Mouse (Mus musculus) ES-E14 (cell line): ENCODE data around the gene Rbm8a. TPM values are rescaled to one million over a fixed set of nuclear protein-coding genes. Genes with fewer than 3 reads are reported as not detected.

ENCODE experiments used
- DNase-seq: peaks from one replicate; pipeline ENCODE4 v3.0.0-alpha.2; 2013; ENCODE audit warnings: low read depth, low spot score
- H3K27ac ChIP-seq: 2 replicates; pipeline ENCODE4 v1.5.1; 2012; ENCODE audit warnings: low read depth, mild to moderate bottlenecking, low read length, moderate library complexity, mixed read lengths; ENCODE audit not compliant: poor library complexity, insufficient read depth, severe bottlenecking
- H3K36me3 ChIP-seq: 2 replicates; pipeline ENCODE4 v1.6.1; 2012; ENCODE audit warnings: mild to moderate bottlenecking, low read length, moderate library complexity, mixed read lengths; ENCODE audit not compliant: control insufficient read depth, poor library complexity, insufficient read depth, severe bottlenecking
- H3K4me1 ChIP-seq, 2 experiments: fragments of 150-350 bp in 1 of 2; sonication (generic) in 1 of 2; 2 replicates each; pipeline ENCODE4 v1.6.1; 2012; ENCODE audit warnings: low read length in 2 of 2, mild to moderate bottlenecking in 1 of 2, mixed read lengths in 1 of 2; ENCODE audit not compliant: control insufficient read depth in 2 of 2, insufficient read depth in 2 of 2, poor library complexity in 1 of 2
- H3K4me3 ChIP-seq, 2 experiments: fragments of 150-350 bp in 1 of 2; sonication (generic) in 1 of 2; 2 replicates each; pipeline ENCODE4 v1.5.1; 2012; ENCODE audit warnings: low read length in 2 of 2, low read depth in 1 of 2, mild to moderate bottlenecking in 1 of 2, mixed read lengths in 1 of 2; ENCODE audit not compliant: insufficient read depth in 1 of 2, poor library complexity in 1 of 2, severe bottlenecking in 1 of 2
- H3K9ac ChIP-seq: 2 replicates; pipeline ENCODE4 v1.6.1; 2012; ENCODE audit warnings: low read depth, mild to moderate bottlenecking, low read length, mixed read lengths; ENCODE audit not compliant: poor library complexity, insufficient read depth, severe bottlenecking
- H3K9me3 ChIP-seq: fragments of 150-350 bp; sonication (generic); 2 replicates; pipeline ENCODE4 v1.6.1; 2012; ENCODE audit warnings: low read depth, mild to moderate bottlenecking, low read length; ENCODE audit not compliant: control insufficient read depth, insufficient read depth
- CHD2 ChIP-seq: IDR thresholded peaks from 2 replicates; pipeline ENCODE4 v1.6.1; 2014; ENCODE audit warnings: mild to moderate bottlenecking, low read depth, low read length, inconsistent platforms
- HCFC1 ChIP-seq: IDR thresholded peaks from 2 replicates; pipeline ENCODE4 v1.6.1; 2012; ENCODE audit warnings: low read length, inconsistent platforms, borderline replicate concordance; ENCODE audit not compliant: insufficient read depth
- MAFK ChIP-seq: IDR thresholded peaks from 2 replicates; pipeline ENCODE4 v1.6.1; 2014; ENCODE audit warnings: mild to moderate bottlenecking, low read depth, low read length, inconsistent platforms; ENCODE audit not compliant: insufficient read depth
- ZC3H11A ChIP-seq: IDR thresholded peaks from 2 replicates; pipeline ENCODE4 v1.6.1; 2012; ENCODE audit warnings: low read depth, mild to moderate bottlenecking, inconsistent platforms, low read length, borderline replicate concordance
- ZNF384 ChIP-seq: IDR thresholded peaks from 2 replicates; pipeline ENCODE4 v1.6.1; 2012; ENCODE audit warnings: low read depth, low read length, inconsistent platforms
- in situ Hi-C, 2 experiments: fragments of 600-800 bp; cut with MboI; formaldehyde crosslinking; loops; one replicate each; pipeline ENCODE4 v1.15.1; 2025; ENCODE audit warnings: low sequenced_read_pairs in 2 of 2, inconsistent platforms in 1 of 2; ENCODE audit not compliant: unreplicated experiment in 2 of 2
- total RNA-seq: library from RNA; depleted of rRNA; stranded (reverse); fragments of 300-350 nt; gene quantifications from 2 replicates; pipeline ENCODE4 v1.2.3, GENCODE M21; 2012; rRNA removed

The Rbm8a gene
- 115 and 140 TPM in 2 replicates for total RNA-seq

- in situ Hi-C loops, result loop anchor here in 1 of 2 experiments (10.0 kb wide), 1 partner anchor 85 kb away; no protein-coding TSS in a partner anchor
- Histone ChIP-seq H3K4me3 (peak within 1 kb of the TSS; percentile 88 to 97), H3K27ac (peak within 1 kb of the TSS; percentile 95), H3K36me3 (peaks cover 10% of the 10 kb centered on the region), H3K9me3 (no peaks in the 10 kb centered on the region), H3K4me1 (no peaks in the 10 kb centered on the region; a peak in 1 of 4 replicates), H3K9ac (peak within 1 kb of the TSS; percentile 99)
- peak; percentile 99 for DNase-seq
- TF ChIP-seq ZC3H11A (no peak; the same call in 1 of the 2 replicates), CHD2 (no peak), MAFK (no peak), ZNF384 (0 out of 2 replicates have a peak, but pooled peaks have one; percentile 33), HCFC1 (peak; percentile 77)
Observed at GRCm38 (mm10) chr3:96629729-96630600, at the start of gene Rbm8a. Rbm8a (plus strand) TSS chr3:96629933.

GRCm38 (mm10) chr3:96581141-96581540, 48.6 kb upstream of the Rbm8a start:
- Histone ChIP-seq H3K9ac (no peak overlapping the region), H3K27ac (no peak overlapping the region), H3K4me3 (no peak overlapping the region), H3K36me3 (no peaks in the 10 kb centered on the region), H3K9me3 (no peaks in the 10 kb centered on the region), H3K4me1 (peaks cover 0 to 20% of the 10 kb centered on the region in 2 experiments; a peak in 3 of 4 replicates)
- in situ Hi-C loops, result no loop called here
- DNase-seq, result no peak
- TF ChIP-seq CHD2 (no peak), HCFC1 (no peak), ZNF384 (no peak), MAFK (no peak), ZC3H11A (no peak)

- in situ Hi-C loops, result no loop called here
- TF ChIP-seq HCFC1 (no peak), CHD2 (no peak), ZC3H11A (no peak), ZNF384 (no peak)
- Histone ChIP-seq H3K4me1 (peaks cover 0 to 17% of the 10 kb centered on the region in 2 experiments; a peak in 3 of 4 replicates), H3K9me3 (no peaks in the 10 kb centered on the region), H3K27ac (no peak overlapping the region), H3K36me3 (no peaks in the 10 kb centered on the region), H3K9ac (no peak overlapping the region), H3K4me3 (no peak overlapping the region)
- DNase-seq, result no peak
Observed at GRCm38 (mm10) chr3:96581771-96582515, 47.8 kb upstream of the Rbm8a start.

- H3K9ac ChIP-seq, result no peak overlapping the region
- H3K9me3 ChIP-seq, result no peaks in the 10 kb centered on the region
- H3K4me3 ChIP-seq, result no peak overlapping the region
- in situ Hi-C loops, result no loop called here
- no peaks in the 10 kb centered on the region for H3K36me3 ChIP-seq
- TF ChIP-seq MAFK (no peak), ZNF384 (no peak), ZC3H11A (no peak), HCFC1 (no peak), CHD2 (no peak)
- no peak overlapping the region for H3K27ac ChIP-seq
- H3K4me1 ChIP-seq, result peaks cover 0 to 14% of the 10 kb centered on the region in 2 experiments; a peak in 3 of 4 replicates
- DNase-seq, result no peak
Observed at GRCm38 (mm10) chr3:96583386-96583785, 46.3 kb upstream of the Rbm8a start.
